Mouse (Mus musculus) urinary bladder, adult 18-20 months (tissue): ENCODE measurements around the gene Crat.
"Not testable (repeated sequence)": the region's sequence is repeated elsewhere in the genome, so short reads cannot be mapped to it uniquely, and the experiment has no call there.

Experiments
- DNase-seq, 2 experiments: peaks; one replicate each; pipeline ENCODE4 v3.0.0; 2022; ENCODE audit warnings: low spot score in 2 of 2, mixed read lengths in 2 of 2

Crat gene

GRCm38 (mm10) chr2:30440211-30440700 is 24.6 kb upstream of the Crat start:
- DNase-seq, result no peak

- no peak for DNase-seq
Measured at GRCm38 (mm10) chr2:30439631-30440030, 24.0 kb upstream of the Crat start.

GRCm38 (mm10) chr2:30437791-30438190 is 22.2 kb upstream of the Crat start:
- no peak for DNase-seq

- DNase-seq, result no peak
Measured at GRCm38 (mm10) chr2:30436809-30437208, 21.2 kb upstream of the Crat start.

GRCm38 (mm10) chr2:30436156-30436545 is 20.5 kb upstream of the Crat start:
- DNase-seq, result no peak

GRCm38 (mm10) chr2:30435326-30436155 is 19.9 kb upstream of the Crat start:
- peak in 1 of 2 experiments; percentile 55 for DNase-seq

GRCm38 (mm10) chr2:30429156-30429555 is 13.5 kb upstream of the Crat start:
- DNase-seq, result no peak

- DNase-seq, result no peak
Measured at GRCm38 (mm10) chr2:30421432-30421831, 5.8 kb upstream of the Crat start.

GRCm38 (mm10) chr2:30419112-30419511 is 3.5 kb upstream of the Crat start:
- no peak for DNase-seq

GRCm38 (mm10) chr2:30418259-30418658 is 2.6 kb upstream of the Crat start:
- DNase-seq, result no peak

GRCm38 (mm10) chr2:30417595-30418165 is 2.1 kb upstream of the Crat start:
- DNase-seq, result no peak

GRCm38 (mm10) chr2:30417154-30417553 is 1.5 kb upstream of the Crat start:
- not testable (repeated sequence) for DNase-seq

- no peak for DNase-seq
Measured at GRCm38 (mm10) chr2:30416649-30416965, 994 bp upstream of the Crat start.

- peak; percentile 87 to 94 for DNase-seq
Measured at GRCm38 (mm10) chr2:30415936-30416648, 479 bp upstream of the Crat start, which contains the start of gene Ptpa. Gene Ptpa (plus strand): TSS chr2:30416039.

GRCm38 (mm10) chr2:30414681-30415080 is 932 bp downstream of the Crat start:
- no peak for DNase-seq

- no peak for DNase-seq
Measured at GRCm38 (mm10) chr2:30414101-30414500, 1.5 kb downstream of the Crat start.

GRCm38 (mm10) chr2:30413038-30413973 is 2.3 kb downstream of the Crat start:
- no peak for DNase-seq

GRCm38 (mm10) chr2:30409454-30410176 is 6.0 kb downstream of the Crat start:
- DNase-seq, result no peak

GRCm38 (mm10) chr2:30408452-30409100 is 7.0 kb downstream of the Crat start:
- no peak for DNase-seq

- DNase-seq, result no peak
Measured at GRCm38 (mm10) chr2:30407778-30408177, 7.8 kb downstream of the Crat start.
